ENCODE assay signal across 25 mouse cellular contexts in genomic region chr2:27637281-27637896, GRCm38 (mm10). TPM values are rescaled to one million over a fixed set of nuclear protein-coding genes. Genes with fewer than 3 reads are reported as not detected.
A peak's percentile ranks its signal among the peaks of the same experiment; 100 is the strongest.
DNase-seq lines count a peak whose midpoint lies in the region; ATAC-seq and TF ChIP-seq lines count a peak whose summit lies in the region.
"Had no signal": no experiment of that assay in that cellular context is flagged by ENCODE, and none has a peak within 500 bp of the region (broad histone marks: within the 10 kb centered on the region; RNA-seq: fewer than 3 reads in every experiment).

No protein-coding gene starts in this region.

- 76% methylated on average over 8 of the region's 8 CpGs for WGBS in heart, embryonic 13.5 days
- 70% methylated on average over 8 of the region's 8 CpGs for WGBS in cerebellum, adult 2 months

- H3K9ac ChIP-seq in heart, embryonic 13.5 days, result peak overlapping the region; percentile 29; the same call in 1 of the 2 replicates
- H3K9ac ChIP-seq: forebrain, embryonic 12.5 days; hindbrain, embryonic 15.5 days; intestine, embryonic 15.5 days; limb, embryonic 15.5 days; liver, postnatal 0 days had no signal

- H3K4me1 ChIP-seq in heart, embryonic 13.5 days, result peaks cover 68% of the 10 kb centered on the region
- H3K4me1 ChIP-seq in cerebellum, adult 2 months (ENCODE audit: control insufficient read depth, insufficient read depth, low read length), result no peaks in the 10 kb centered on the region
- H3K4me1 ChIP-seq: megakaryocyte, embryonic 14.5 days had no signal

- peak; percentile 28 for DNase-seq in adrenal gland, postnatal 10 days
- DNase-seq in adrenal gland, adult 8-10 months, result no peak
- no peak for DNase-seq in heart, adult 9 months (ENCODE audit: low spot score in 2 of 2)
- peak; percentile 35 to 41 for DNase-seq in left cerebral cortex, adult 18-20 months (ENCODE audit: low spot score in 2 of 2)
- DNase-seq in left cerebral cortex, adult 11 months (ENCODE audit: low spot score), result no peak
- peak; percentile 83 for DNase-seq in fat pad, adult 2 months (ENCODE audit: extremely low read depth, low read depth, low spot score)
- DNase-seq in cerebellum, adult 2 months, result no peak
- DNase-seq: adrenal gland, postnatal 36 days; cerebellum, adult 18-20 months; cerebellum, postnatal 36 days; gastrocnemius, postnatal 10 days; heart, postnatal 36 days; kidney, adult 9 months; kidney, postnatal 25 days; liver, postnatal 0 days; lung, postnatal 14 days; thymus, postnatal 14 days had no signal

- peak overlapping the region; percentile 90 for H3K27ac ChIP-seq in heart, embryonic 13.5 days (replicated peaks)
- H3K27ac ChIP-seq in cerebellum, adult 2 months (ENCODE audit: insufficient read depth, low read length), result no peak overlapping the region
- H3K27ac ChIP-seq: forebrain, embryonic 12.5 days; hindbrain, embryonic 15.5 days; intestine, embryonic 15.5 days; limb, embryonic 15.5 days; stomach, postnatal 0 days had no signal

- no peaks in the 10 kb centered on the region for H3K9me3 ChIP-seq in heart, embryonic 13.5 days
- H3K9me3 ChIP-seq: forebrain, embryonic 12.5 days; hindbrain, embryonic 15.5 days; intestine, embryonic 15.5 days; limb, embryonic 15.5 days; megakaryocyte, embryonic 14.5 days had no signal

- no peaks in the 10 kb centered on the region for H3K36me3 ChIP-seq in heart, embryonic 13.5 days
- H3K36me3 ChIP-seq: forebrain, embryonic 12.5 days; hindbrain, embryonic 15.5 days; intestine, embryonic 15.5 days; limb, embryonic 15.5 days had no signal

- ATAC-seq in heart, embryonic 13.5 days (ENCODE audit: extremely low read depth, insufficient number of reproducible peaks, low FRiP score, low TSS enrichment), result no peak
- ATAC-seq: intestine, embryonic 15.5 days; liver, postnatal 0 days; midbrain, embryonic 16.5 days had no signal

- no peak for TF ChIP-seq CTCF in cerebellum, adult 2 months (IDR thresholded peaks at IDR 0.05; ENCODE audit: borderline replicate concordance, insufficient read depth, low read depth, low read length)

- no peak for TF ChIP-seq POLR2A in cerebellum, adult 2 months (IDR thresholded peaks at IDR 0.05; ENCODE audit: borderline replicate concordance, insufficient read depth, low read length)

- no peak overlapping the region for H3K4me3 ChIP-seq in heart, embryonic 13.5 days
- H3K4me3 ChIP-seq in cerebellum, adult 2 months (replicated peaks; ENCODE audit: insufficient read depth, low read depth, low read length), result no peak overlapping the region
- H3K4me3 ChIP-seq: forebrain, embryonic 12.5 days; hindbrain, embryonic 15.5 days; intestine, embryonic 15.5 days; limb, embryonic 15.5 days; megakaryocyte, embryonic 14.5 days had no signal

- no peak overlapping the region for H3K4me2 ChIP-seq in heart, embryonic 13.5 days
- H3K4me2 ChIP-seq: forebrain, embryonic 12.5 days; hindbrain, embryonic 15.5 days; intestine, embryonic 15.5 days; limb, embryonic 15.5 days had no signal

- H3K27me3 ChIP-seq in heart, embryonic 13.5 days (replicated peaks), result no peaks in the 10 kb centered on the region; the same call in 1 of the 2 replicates
- no peaks in the 10 kb centered on the region for H3K27me3 ChIP-seq in cerebellum, adult 2 months (ENCODE audit: control insufficient read depth, insufficient read depth, low read length)
- H3K27me3 ChIP-seq: hindbrain, embryonic 15.5 days; intestine, embryonic 15.5 days; limb, embryonic 15.5 days had no signal

RNA-seq across cellular contexts. Expression of gene Rxra, which starts 38.9 kb away (rescaled TPM):
- total RNA-seq in adrenal gland, postnatal 10 days (2021), result 10 to 100 TPM; 49.3 to 75.6 TPM
- total RNA-seq in adrenal gland, adult 8-10 months (2022), result 10 to 100 TPM; 51.3 to 64.4 (median 56.7) TPM
- 6.7 and 7.4 TPM in 2 replicates for polyA plus RNA-seq in heart, embryonic 13.5 days (2015; fragmentation: Nextera tagmentation; extraction: Ambion mirVana)
- total RNA-seq in left cerebral cortex, adult 18-20 months (2021), result 10 to 100 TPM; 25.2 to 25.5 TPM
- 14.9 and 17.5 TPM in 2 replicates for polyA plus RNA-seq in cerebellum, adult 2 months (2012; rRNA removed)

Comparison
In these comparisons a context has a peak if more than half of its experiments do, and no peak if none do; other contexts are left out.
1. DNase-seq: peak in adrenal gland, postnatal 10 days (single experiment), left cerebral cortex, adult 18-20 months (2 of 2) and fat pad, adult 2 months (single experiment); none in adrenal gland, adult 8-10 months (single experiment), heart, adult 9 months (0 of 2), left cerebral cortex, adult 11 months (single experiment) and cerebellum, adult 2 months (0 of 2).